ENCODE assay signal across 8 mouse cellular contexts in genomic region chr4:56685123-56685522, GRCm38 (mm10). TPM values are rescaled to one million over a fixed set of nuclear protein-coding genes. Genes with fewer than 3 reads are reported as not detected.
A peak's percentile ranks its signal among the peaks of the same experiment; 100 is the strongest.
DNase-seq lines count a peak whose midpoint lies in the region; ATAC-seq and TF ChIP-seq lines count a peak whose summit lies in the region.

No protein-coding gene starts in this region.

- peak overlapping the region; percentile 49 for H3K4me2 ChIP-seq in heart, embryonic 11.5 days
- peak overlapping the region; percentile 44 for H3K4me2 ChIP-seq in kidney, embryonic 15.5 days
- H3K4me2 ChIP-seq in limb, embryonic 15.5 days: peak overlapping the region; percentile 29
- peak overlapping the region; percentile 34; the same call in 1 of the 2 replicates for H3K4me2 ChIP-seq in stomach, embryonic 15.5 days

- no peak for ATAC-seq in heart, embryonic 11.5 days (replicated peaks; ENCODE audit: insufficient number of reproducible peaks, low FRiP score, low TSS enrichment)
- ATAC-seq in kidney, embryonic 15.5 days (replicated peaks; ENCODE audit: low FRiP score): peak; percentile 78
- no peak; the same call in 1 of the 2 replicates for ATAC-seq in limb, embryonic 15.5 days (ENCODE audit: insufficient number of reproducible peaks, low FRiP score, low TSS enrichment, low read depth)
- peak; percentile 43; the same call in 1 of the 2 replicates for ATAC-seq in stomach, embryonic 15.5 days (ENCODE audit: insufficient read depth, low FRiP score, low read depth)

- H3K4me3 ChIP-seq in C2C12 (ENCODE audit: insufficient read depth, poor library complexity, severe bottlenecking): no peak overlapping the region
- no peak overlapping the region for H3K4me3 ChIP-seq in bone marrow macrophage, adult 2 months (ENCODE audit: insufficient read depth, low read length)
- H3K4me3 ChIP-seq in embryonic fibroblast, embryonic 13.5 days (ENCODE audit: insufficient read depth, low read length): no peak overlapping the region
- no peak overlapping the region for H3K4me3 ChIP-seq in heart, embryonic 11.5 days (ENCODE audit: low read depth, low read length)
- H3K4me3 ChIP-seq in kidney, embryonic 15.5 days (replicated peaks): no peak overlapping the region
- H3K4me3 ChIP-seq in limb, embryonic 15.5 days: no peak overlapping the region
- no peak overlapping the region for H3K4me3 ChIP-seq in stomach, embryonic 15.5 days (replicated peaks)

- H3K4me1 ChIP-seq in bone marrow macrophage, adult 2 months (ENCODE audit: control insufficient read depth, insufficient read depth, low read length): peaks cover 9% of the 10 kb centered on the region
- H3K4me1 ChIP-seq in embryonic fibroblast, embryonic 13.5 days (ENCODE audit: control insufficient read depth, insufficient read depth, low read length): no peaks in the 10 kb centered on the region
- H3K4me1 ChIP-seq in heart, embryonic 11.5 days (ENCODE audit: control insufficient read depth, insufficient read depth, low read length): no peaks in the 10 kb centered on the region
- H3K4me1 ChIP-seq in kidney, embryonic 15.5 days: peaks cover 15% of the 10 kb centered on the region
- peaks cover 9% of the 10 kb centered on the region; the same call in 1 of the 2 replicates for H3K4me1 ChIP-seq in limb, embryonic 15.5 days
- H3K4me1 ChIP-seq in stomach, embryonic 15.5 days: no peaks in the 10 kb centered on the region

- no peak overlapping the region for H3ac ChIP-seq in C2C12 (ENCODE audit: control insufficient read depth, insufficient read length, low read depth)

- no peaks in the 10 kb centered on the region for H3K9me3 ChIP-seq in heart, embryonic 11.5 days (replicated peaks; ENCODE audit: control insufficient read depth, low read length)
- no peaks in the 10 kb centered on the region for H3K9me3 ChIP-seq in kidney, embryonic 15.5 days (replicated peaks)
- no peaks in the 10 kb centered on the region for H3K9me3 ChIP-seq in limb, embryonic 15.5 days
- no peaks in the 10 kb centered on the region for H3K9me3 ChIP-seq in stomach, embryonic 15.5 days

- TF ChIP-seq POLR2A in bone marrow macrophage, adult 2 months (IDR thresholded peaks at IDR 0.05; ENCODE audit: borderline replicate concordance, low read depth, low read length): no peak
- no peak for TF ChIP-seq POLR2A in embryonic fibroblast, embryonic 13.5 days (IDR thresholded peaks at IDR 0.05; ENCODE audit: low read depth, low read length)

- H3K27me3 ChIP-seq in C2C12 (ENCODE audit: control insufficient read depth, insufficient read depth, insufficient read length): no peaks in the 10 kb centered on the region
- H3K27me3 ChIP-seq in heart, embryonic 11.5 days (ENCODE audit: control insufficient read depth, insufficient read depth, low read length): no peaks in the 10 kb centered on the region
- H3K27me3 ChIP-seq in kidney, embryonic 15.5 days: peaks cover 6% of the 10 kb centered on the region
- H3K27me3 ChIP-seq in limb, embryonic 15.5 days: no peaks in the 10 kb centered on the region
- no peaks in the 10 kb centered on the region for H3K27me3 ChIP-seq in stomach, embryonic 15.5 days (replicated peaks)

- H3K79me3 ChIP-seq in C2C12 (ENCODE audit: low read depth): no peaks in the 10 kb centered on the region

- no peak overlapping the region for H3K9ac ChIP-seq in heart, embryonic 11.5 days (ENCODE audit: low read depth, low read length)
- H3K9ac ChIP-seq in kidney, embryonic 15.5 days: no peak overlapping the region
- no peak overlapping the region for H3K9ac ChIP-seq in limb, embryonic 15.5 days
- no peak overlapping the region for H3K9ac ChIP-seq in stomach, embryonic 15.5 days

- H3K27ac ChIP-seq in bone marrow macrophage, adult 2 months (ENCODE audit: insufficient read depth, low read depth, low read length): no peak overlapping the region
- no peak overlapping the region for H3K27ac ChIP-seq in embryonic fibroblast, embryonic 13.5 days (ENCODE audit: insufficient read depth, low read length)
- no peak overlapping the region for H3K27ac ChIP-seq in heart, embryonic 11.5 days (ENCODE audit: low read depth, low read length)
- no peak overlapping the region for H3K27ac ChIP-seq in kidney, embryonic 15.5 days
- H3K27ac ChIP-seq in limb, embryonic 15.5 days: no peak overlapping the region
- H3K27ac ChIP-seq in stomach, embryonic 15.5 days: no peak overlapping the region

- peak; percentile 90 for DNase-seq in neural tube, embryonic 10.5 days (ENCODE audit: extremely low spot score, low spot score)

- no peaks in the 10 kb centered on the region for H3K36me3 ChIP-seq in C2C12 (ENCODE audit: control insufficient read depth, insufficient read depth)
- no peaks in the 10 kb centered on the region for H3K36me3 ChIP-seq in heart, embryonic 11.5 days (ENCODE audit: control insufficient read depth, insufficient read depth, low read length)
- H3K36me3 ChIP-seq in kidney, embryonic 15.5 days: no peaks in the 10 kb centered on the region
- H3K36me3 ChIP-seq in limb, embryonic 15.5 days: no peaks in the 10 kb centered on the region
- H3K36me3 ChIP-seq in stomach, embryonic 15.5 days: no peaks in the 10 kb centered on the region

- H3K79me2 ChIP-seq in C2C12 (ENCODE audit: control insufficient read depth, insufficient read depth): no peaks in the 10 kb centered on the region

- 6% methylated on average over 9 of the region's 9 CpGs for WGBS in heart, embryonic 11.5 days (ENCODE audit: insufficient replicate concordance)
- 4% methylated on average over 9 of the region's 9 CpGs for WGBS in kidney, embryonic 15.5 days
- WGBS in limb, embryonic 15.5 days: 5% methylated on average over 9 of the region's 9 CpGs
- WGBS in stomach, embryonic 15.5 days: 7% methylated on average over 9 of the region's 9 CpGs

- TF ChIP-seq CTCF in C2C12 (IDR thresholded peaks at IDR 0.05; ENCODE audit: control insufficient read depth, insufficient read depth, insufficient read length): peak; percentile 58
- peak; percentile 68 for TF ChIP-seq CTCF in bone marrow macrophage, adult 2 months (IDR thresholded peaks at IDR 0.05; ENCODE audit: low read depth, low read length)
- TF ChIP-seq CTCF in embryonic fibroblast, embryonic 13.5 days (IDR thresholded peaks at IDR 0.05; ENCODE audit: borderline replicate concordance, insufficient read depth, low read length): 0 out of 2 replicates have a peak, but pooled peaks have one; percentile 11

TF ChIP-seq in C2C12, 6 proteins besides CTCF, POLR2A, EP300 and RAD21:
- TF ChIP-seq MAX (IDR thresholded peaks at IDR 0.05) (no peak), MYOD1 (IDR thresholded peaks at IDR 0.05; ENCODE audit: control insufficient read depth, insufficient read length, low read depth) (no peak), CEBPB (IDR thresholded peaks at IDR 0.05; ENCODE audit: low read depth) (no peak), USF1 (IDR thresholded peaks at IDR 0.05; ENCODE audit: low read depth) (no peak), FOSL1 (IDR thresholded peaks at IDR 0.05; ENCODE audit: insufficient read depth, low read length, poor library complexity, severe bottlenecking) (no peak), MYOG (IDR thresholded peaks at IDR 0.05; ENCODE audit: control insufficient read depth, extremely low read depth, insufficient read length) (no peak)

RNA-seq across cellular contexts. Expression of gene Gm26657, which starts 54.7 kb away (rescaled TPM):
- 0.02 TPM for polyA plus RNA-seq in C2C12 (2012; fragmentation: generic; extraction: Trizol)
- polyA plus RNA-seq in bone marrow macrophage, adult 2 months (2012; ENCODE audit: insufficient read depth, insufficient read length, missing spikeins): not detected in 2 replicates
- not detected in 2 replicates for polyA plus RNA-seq in embryonic fibroblast, embryonic 13.5 days (2011; ENCODE audit: insufficient read length, low read depth, missing spikeins)
- polyA plus RNA-seq in heart, embryonic 11.5 days (2014; fragmentation: Nextera tagmentation; extraction: Ambion mirVana): not detected in 2 replicates
- not detected in 2 replicates for polyA plus RNA-seq in kidney, embryonic 15.5 days (2015; fragmentation: Nextera tagmentation; extraction: Ambion mirVana)
- not detected in 2 replicates for polyA plus RNA-seq in limb, embryonic 15.5 days (2015; fragmentation: Nextera tagmentation; extraction: Ambion mirVana)
- polyA plus RNA-seq in stomach, embryonic 15.5 days (2015; fragmentation: Nextera tagmentation; extraction: Ambion mirVana): not detected in 2 replicates

RNA-seq across cellular contexts. Expression of gene Actl7b, which starts 56.1 kb away (rescaled TPM):
- not detected for polyA plus RNA-seq in C2C12 (2012; fragmentation: generic; extraction: Trizol)
- polyA plus RNA-seq in bone marrow macrophage, adult 2 months (2012; ENCODE audit: insufficient read depth, insufficient read length, missing spikeins): 0.56 TPM in 1 of 2 replicates, not detected in the other
- not detected in 2 replicates for polyA plus RNA-seq in embryonic fibroblast, embryonic 13.5 days (2011; ENCODE audit: insufficient read length, low read depth, missing spikeins)
- polyA plus RNA-seq in heart, embryonic 11.5 days (2014; fragmentation: Nextera tagmentation; extraction: Ambion mirVana): not detected in 2 replicates
- polyA plus RNA-seq in kidney, embryonic 15.5 days (2015; fragmentation: Nextera tagmentation; extraction: Ambion mirVana): not detected in 2 replicates
- not detected in 2 replicates for polyA plus RNA-seq in limb, embryonic 15.5 days (2015; fragmentation: Nextera tagmentation; extraction: Ambion mirVana)
- not detected in 2 replicates for polyA plus RNA-seq in stomach, embryonic 15.5 days (2015; fragmentation: Nextera tagmentation; extraction: Ambion mirVana)

RNA-seq across cellular contexts. Expression of gene Actl7a, which starts 58.1 kb away (rescaled TPM):
- polyA plus RNA-seq in C2C12 (2012; fragmentation: generic; extraction: Trizol): 0.02 TPM
- not detected in 2 replicates for polyA plus RNA-seq in bone marrow macrophage, adult 2 months (2012; ENCODE audit: insufficient read depth, insufficient read length, missing spikeins)
- polyA plus RNA-seq in embryonic fibroblast, embryonic 13.5 days (2011; ENCODE audit: insufficient read length, low read depth, missing spikeins): not detected in 2 replicates
- 0.20 TPM in 1 of 2 replicates, not detected in the other for polyA plus RNA-seq in heart, embryonic 11.5 days (2014; fragmentation: Nextera tagmentation; extraction: Ambion mirVana)
- polyA plus RNA-seq in kidney, embryonic 15.5 days (2015; fragmentation: Nextera tagmentation; extraction: Ambion mirVana): 0.10 TPM in 1 of 2 replicates, not detected in the other
- not detected in 2 replicates for polyA plus RNA-seq in limb, embryonic 15.5 days (2015; fragmentation: Nextera tagmentation; extraction: Ambion mirVana)
- not detected in 2 replicates for polyA plus RNA-seq in stomach, embryonic 15.5 days (2015; fragmentation: Nextera tagmentation; extraction: Ambion mirVana)

Comparison
In these comparisons a context has a peak if more than half of its experiments do, and no peak if none do; other contexts are left out.
1. CTCF ChIP-seq: peak in every context shown above with its lines; median percentile 68 in bone marrow macrophage, adult 2 months; 58 in C2C12; 11 in embryonic fibroblast, embryonic 13.5 days.
2. ATAC-seq: peak in kidney, embryonic 15.5 days (single experiment) and stomach, embryonic 15.5 days (single experiment); none in heart, embryonic 11.5 days (single experiment) and limb, embryonic 15.5 days (single experiment).
3. Peak in every context shown above with its lines, with median percentiles within 50 percentile points of each other: H3K4me2 ChIP-seq.